Comparison of ENCODE assay signal across 8 mouse cellular contexts in genomic region chr11:67052321-67052952, GRCm38 (mm10). TPM values are rescaled to one million over a fixed set of nuclear protein-coding genes. Genes with fewer than 3 reads are reported as not detected.
A peak's percentile ranks its signal among the peaks of the same experiment; 100 is the strongest.
DNase-seq lines count a peak whose midpoint lies in the region; ATAC-seq and TF ChIP-seq lines count a peak whose summit lies in the region.

TSS of gene Adprm (minus strand) at chr11:67052594.
TSS of gene Sco1 (plus strand) at chr11:67052670.

- peak; percentile 62 for TF ChIP-seq POLR2A in kidney, adult 2 months (IDR thresholded peaks at IDR 0.05; ENCODE audit: low read depth, low read length)
- TF ChIP-seq POLR2A in spleen, adult 2 months (IDR thresholded peaks at IDR 0.05; ENCODE audit: low read depth, low read length): peak; percentile 59; the same call in 1 of the 2 replicates

- no peak for TF ChIP-seq CTCF in kidney, adult 2 months (conservative IDR thresholded peaks at IDR 0.05; ENCODE audit: insufficient read depth, insufficient read length, low read depth, low read length)
- TF ChIP-seq CTCF in spleen, adult 2 months (IDR thresholded peaks at IDR 0.05; ENCODE audit: extremely low read depth, insufficient read depth, insufficient read length, insufficient replicate concordance): no peak

- peaks cover 11% of the 10 kb centered on the region for H3K4me1 ChIP-seq in embryonic facial prominence, embryonic 13.5 days
- no peaks in the 10 kb centered on the region for H3K4me1 ChIP-seq in kidney, adult 2 months (ENCODE audit: control insufficient read depth, insufficient read depth, low read length)
- H3K4me1 ChIP-seq in limb, embryonic 12.5 days (replicated peaks): peaks cover 13% of the 10 kb centered on the region
- peaks cover 24% of the 10 kb centered on the region for H3K4me1 ChIP-seq in midbrain, embryonic 15.5 days
- H3K4me1 ChIP-seq in spleen, adult 2 months (ENCODE audit: control insufficient read depth, insufficient read depth, insufficient read length): peaks cover 2% of the 10 kb centered on the region; the same call in 1 of the 2 replicates

- peak; percentile 86 for DNase-seq in 3134 (ENCODE audit: extremely low read depth, insufficient read length, low spot score)
- peak; percentile 93 to 94 for DNase-seq in adrenal gland, postnatal 36 days
- DNase-seq in heart, adult 18-20 months: peak; percentile 93 to 96
- DNase-seq in kidney, adult 2 months: peak; percentile 95
- peak; percentile 46 to 84 for DNase-seq in spleen, adult 2 months (ENCODE audit: low read depth in 1 of 2, low spot score in 2 of 2)

- peak within 1 kb of the TSS; percentile 70 for H3K4me2 ChIP-seq in embryonic facial prominence, embryonic 13.5 days
- peak within 1 kb of the TSS; percentile 62 for H3K4me2 ChIP-seq in limb, embryonic 12.5 days
- H3K4me2 ChIP-seq in midbrain, embryonic 15.5 days: peak within 1 kb of the TSS; percentile 62

- WGBS in embryonic facial prominence, embryonic 13.5 days: under 1% methylated on average over 50 of the region's 50 CpGs
- WGBS in kidney, adult 2 months: under 1% methylated on average over 50 of the region's 50 CpGs
- WGBS in limb, embryonic 12.5 days: under 1% methylated on average over 50 of the region's 50 CpGs
- under 1% methylated on average over 50 of the region's 50 CpGs for WGBS in midbrain, embryonic 15.5 days
- WGBS in spleen, adult 2 months: under 1% methylated on average over 50 of the region's 50 CpGs

- no peaks in the 10 kb centered on the region for H3K27me3 ChIP-seq in embryonic facial prominence, embryonic 13.5 days
- no peaks in the 10 kb centered on the region for H3K27me3 ChIP-seq in kidney, adult 2 months (replicated peaks; ENCODE audit: control insufficient read depth, insufficient read depth, low read length)
- H3K27me3 ChIP-seq in limb, embryonic 12.5 days: no peaks in the 10 kb centered on the region
- H3K27me3 ChIP-seq in midbrain, embryonic 15.5 days (replicated peaks): no peaks in the 10 kb centered on the region
- no peaks in the 10 kb centered on the region for H3K27me3 ChIP-seq in spleen, adult 2 months (ENCODE audit: control insufficient read depth, insufficient read depth, low read length)

- H3K27ac ChIP-seq in embryonic facial prominence, embryonic 13.5 days: peak within 1 kb of the TSS; percentile 80
- peak within 1 kb of the TSS; percentile 77 for H3K27ac ChIP-seq in kidney, adult 2 months (ENCODE audit: insufficient read depth, low read depth, low read length)
- peak within 1 kb of the TSS; percentile 84 for H3K27ac ChIP-seq in limb, embryonic 12.5 days
- H3K27ac ChIP-seq in midbrain, embryonic 15.5 days: peak within 1 kb of the TSS; percentile 86
- peak within 1 kb of the TSS; percentile 70 for H3K27ac ChIP-seq in spleen, adult 2 months (ENCODE audit: insufficient read depth, low read length)

- peak within 1 kb of the TSS; percentile 93 for H3K9ac ChIP-seq in embryonic facial prominence, embryonic 13.5 days
- peak within 1 kb of the TSS; percentile 86 for H3K9ac ChIP-seq in limb, embryonic 12.5 days (replicated peaks)
- peak within 1 kb of the TSS; percentile 85 for H3K9ac ChIP-seq in midbrain, embryonic 15.5 days

- H3K4me3 ChIP-seq in embryonic facial prominence, embryonic 13.5 days: peak within 1 kb of the TSS; percentile 98
- peak within 1 kb of the TSS; percentile 86 for H3K4me3 ChIP-seq in kidney, adult 2 months (ENCODE audit: insufficient read depth, low read depth, low read length)
- peak within 1 kb of the TSS; percentile 98 for H3K4me3 ChIP-seq in limb, embryonic 12.5 days (replicated peaks)
- peak within 1 kb of the TSS; percentile 67 for H3K4me3 ChIP-seq in midbrain, embryonic 15.5 days
- H3K4me3 ChIP-seq in spleen, adult 2 months (ENCODE audit: extremely low read depth, insufficient read depth, insufficient read length): peak within 1 kb of the TSS; percentile 99

- H3K9me3 ChIP-seq in embryonic facial prominence, embryonic 13.5 days: no peaks in the 10 kb centered on the region
- H3K9me3 ChIP-seq in limb, embryonic 12.5 days: no peaks in the 10 kb centered on the region
- no peaks in the 10 kb centered on the region for H3K9me3 ChIP-seq in midbrain, embryonic 15.5 days

- peaks cover 26% of the 10 kb centered on the region for H3K36me3 ChIP-seq in embryonic facial prominence, embryonic 13.5 days
- H3K36me3 ChIP-seq in kidney, adult 2 months (ENCODE audit: control insufficient read depth, insufficient read depth, low read length): peaks cover 2% of the 10 kb centered on the region
- peaks cover 38% of the 10 kb centered on the region for H3K36me3 ChIP-seq in limb, embryonic 12.5 days
- H3K36me3 ChIP-seq in midbrain, embryonic 15.5 days (replicated peaks): peaks cover 11% of the 10 kb centered on the region; the same call in 1 of the 2 replicates
- H3K36me3 ChIP-seq in spleen, adult 2 months (ENCODE audit: control insufficient read depth, insufficient read depth, low read length): peaks cover 12% of the 10 kb centered on the region

- peak; percentile 78 for ATAC-seq in embryonic facial prominence, embryonic 13.5 days (ENCODE audit: insufficient number of reproducible peaks, insufficient read depth, low FRiP score, low TSS enrichment, low read depth)
- peak; percentile 86 for ATAC-seq in limb, embryonic 12.5 days (ENCODE audit: insufficient number of reproducible peaks, insufficient read depth, low FRiP score, low TSS enrichment, low read depth)
- peak; percentile 98 for ATAC-seq in midbrain, embryonic 15.5 days (replicated peaks)

RNA-seq across cellular contexts. Expression of gene Adprm, which starts in this region (rescaled TPM):
- total RNA-seq in adrenal gland, postnatal 36 days (2021): 10 to 100 TPM; 22.3 to 22.4 TPM
- polyA plus RNA-seq in embryonic facial prominence, embryonic 13.5 days (2015; fragmentation: Nextera tagmentation; extraction: Ambion mirVana): 37.1 and 43.5 TPM in 2 replicates
- total RNA-seq in heart, adult 18-20 months (2021): 10 to 100 TPM; 12.0 to 12.4 TPM
- 15.1 and 19.0 TPM in 2 replicates for polyA plus RNA-seq in kidney, adult 2 months (2012; rRNA removed)
- 32.3 and 38.0 TPM in 2 replicates for polyA plus RNA-seq in limb, embryonic 12.5 days (2016; fragmentation: Nextera tagmentation; extraction: Ambion mirVana)
- 32.4 and 35.3 TPM in 2 replicates for polyA plus RNA-seq in midbrain, embryonic 15.5 days (2015; fragmentation: Nextera tagmentation; extraction: Ambion mirVana)
- 6.0 and 7.4 TPM in 2 replicates for polyA plus RNA-seq in spleen, adult 2 months (2012; rRNA removed)

RNA-seq across cellular contexts. Expression of gene Sco1, which starts in this region (rescaled TPM):
- 10 to 100 TPM; 21.9 to 22.4 TPM for total RNA-seq in adrenal gland, postnatal 36 days (2021)
- 16.0 and 19.8 TPM in 2 replicates for polyA plus RNA-seq in embryonic facial prominence, embryonic 13.5 days (2015; fragmentation: Nextera tagmentation; extraction: Ambion mirVana)
- 10 to 100 TPM; 21.5 to 22.6 TPM for total RNA-seq in heart, adult 18-20 months (2021)
- polyA plus RNA-seq in kidney, adult 2 months (2012; rRNA removed): 4.5 and 5.8 TPM in 2 replicates
- 18.5 and 21.4 TPM in 2 replicates for polyA plus RNA-seq in limb, embryonic 12.5 days (2016; fragmentation: Nextera tagmentation; extraction: Ambion mirVana)
- polyA plus RNA-seq in midbrain, embryonic 15.5 days (2015; fragmentation: Nextera tagmentation; extraction: Ambion mirVana): 13.5 and 14.0 TPM in 2 replicates
- polyA plus RNA-seq in spleen, adult 2 months (2012; rRNA removed): 1.9 and 2.0 TPM in 2 replicates

Comparison
In these comparisons a context has a peak if more than half of its experiments do, and no peak if none do; other contexts are left out.
1. Peak in every context shown above with its lines: DNase-seq, ATAC-seq, H3K4me3 ChIP-seq and H3K27ac ChIP-seq.